14 mouse cellular contexts compared by ENCODE assay signal in genomic region chr9:65641446-65642052, GRCm38 (mm10). TPM values are rescaled to one million over a fixed set of nuclear protein-coding genes. Genes with fewer than 3 reads are reported as not detected.
DNase-seq lines count a peak whose midpoint lies in the region; ATAC-seq lines count a peak whose summit lies in the region.
"Had no signal": no experiment of that assay in that cellular context is flagged by ENCODE, and none has a peak within 500 bp of the region (broad histone marks: within the 10 kb centered on the region; RNA-seq: fewer than 3 reads in every experiment).

No protein-coding gene starts in this region.

- H3K4me2 ChIP-seq in kidney, embryonic 16.5 days (replicated peaks; ENCODE audit: low read depth, low read length), result peak overlapping the region; percentile 6
- H3K4me2 ChIP-seq: lung, embryonic 15.5 days had no signal

- no peak for DNase-seq in heart, embryonic 10.5 days (ENCODE audit: low spot score)
- no peak for DNase-seq in heart, postnatal 4 days
- DNase-seq in kidney, adult 18-20 months, result no peak
- peak; percentile 25 for DNase-seq in embryo, embryonic 10 days (ENCODE audit: low spot score)
- no peak for DNase-seq in limb, embryonic 10.5 days (ENCODE audit: low spot score)
- no peak for DNase-seq in cerebellum, adult 9-10 months
- DNase-seq in cerebellum, adult 18-20 months, result no peak
- DNase-seq: adrenal gland, postnatal 36 days; cerebellum, adult 11-12 months; thymus, adult 2 months had no signal

- ATAC-seq in kidney, embryonic 16.5 days (ENCODE audit: low FRiP score, low TSS enrichment), result no peak

- peak overlapping the region; percentile 86 for H3K27ac ChIP-seq in heart, embryonic 10.5 days
- no peak overlapping the region for H3K27ac ChIP-seq in kidney, embryonic 16.5 days (ENCODE audit: low read length)
- H3K27ac ChIP-seq in limb, embryonic 10.5 days, result peak overlapping the region; percentile 75
- H3K27ac ChIP-seq: lung, embryonic 15.5 days had no signal

- H3K27me3 ChIP-seq in heart, embryonic 10.5 days (ENCODE audit: insufficient read depth, poor library complexity, severe bottlenecking), result no peaks in the 10 kb centered on the region
- no peaks in the 10 kb centered on the region for H3K27me3 ChIP-seq in kidney, embryonic 16.5 days (ENCODE audit: insufficient read depth, low read length)
- H3K27me3 ChIP-seq in limb, embryonic 10.5 days (ENCODE audit: low read depth, poor library complexity, severe bottlenecking), result no peaks in the 10 kb centered on the region
- H3K27me3 ChIP-seq: lung, embryonic 15.5 days had no signal

- no peaks in the 10 kb centered on the region for H3K9me3 ChIP-seq in heart, embryonic 10.5 days
- H3K9me3 ChIP-seq in kidney, embryonic 16.5 days (ENCODE audit: low read length), result no peaks in the 10 kb centered on the region
- H3K9me3 ChIP-seq in limb, embryonic 10.5 days (replicated peaks), result no peaks in the 10 kb centered on the region
- H3K9me3 ChIP-seq: lung, embryonic 15.5 days had no signal

- no peak overlapping the region for H3K9ac ChIP-seq in kidney, embryonic 16.5 days (replicated peaks; ENCODE audit: low read length)
- H3K9ac ChIP-seq: lung, embryonic 15.5 days had no signal

- no peaks in the 10 kb centered on the region; the same call in 1 of the 2 replicates for H3K36me3 ChIP-seq in heart, embryonic 10.5 days
- no peaks in the 10 kb centered on the region for H3K36me3 ChIP-seq in kidney, embryonic 16.5 days (ENCODE audit: insufficient read depth, low read length)
- no peaks in the 10 kb centered on the region for H3K36me3 ChIP-seq in limb, embryonic 10.5 days
- H3K36me3 ChIP-seq: lung, embryonic 15.5 days had no signal

- 15% methylated on average over 12 of the region's 12 CpGs for WGBS in heart, embryonic 10.5 days
- 10% methylated on average over 12 of the region's 12 CpGs for WGBS in kidney, embryonic 16.5 days
- WGBS in limb, embryonic 10.5 days, result 18% methylated on average over 12 of the region's 12 CpGs

- H3K4me1 ChIP-seq in heart, embryonic 10.5 days, result peaks cover 76% of the 10 kb centered on the region
- peaks cover 52% of the 10 kb centered on the region for H3K4me1 ChIP-seq in kidney, embryonic 16.5 days (ENCODE audit: insufficient read depth, low read length)
- H3K4me1 ChIP-seq in limb, embryonic 10.5 days, result peaks cover 45% of the 10 kb centered on the region

- H3K4me3 ChIP-seq in heart, embryonic 10.5 days, result peak overlapping the region; percentile 29
- no peak overlapping the region for H3K4me3 ChIP-seq in kidney, embryonic 16.5 days (ENCODE audit: low read length)
- peak overlapping the region; percentile 22 for H3K4me3 ChIP-seq in limb, embryonic 10.5 days
- H3K4me3 ChIP-seq: erythroblast, embryonic 14.5 days; lung, embryonic 15.5 days had no signal

RNA-seq across cellular contexts. Expression of gene Rbpms2, which starts 12.1 kb away (rescaled TPM):
- 117 and 179 TPM in 2 replicates for polyA plus RNA-seq in heart, embryonic 10.5 days (2016; fragmentation: Nextera tagmentation; extraction: Ambion mirVana)
- total RNA-seq in heart, postnatal 4 days (2021), result 10 to 100 TPM; 89.4 to 97.0 TPM
- 34.4 and 36.3 TPM in 2 replicates for polyA plus RNA-seq in kidney, embryonic 16.5 days (2015; fragmentation: Nextera tagmentation; extraction: Ambion mirVana)
- polyA plus RNA-seq in limb, embryonic 10.5 days (2016; fragmentation: Nextera tagmentation; extraction: Ambion mirVana), result 33.5 and 40.4 TPM in 2 replicates

RNA-seq across cellular contexts. Expression of gene Oaz2, which starts 26.3 kb away (rescaled TPM):
- polyA plus RNA-seq in heart, embryonic 10.5 days (2016; fragmentation: Nextera tagmentation; extraction: Ambion mirVana), result 268 and 288 TPM in 2 replicates
- total RNA-seq in heart, postnatal 4 days (2021), result 100 to 1,000 TPM; 213 to 221 TPM
- 317 and 362 TPM in 2 replicates for polyA plus RNA-seq in kidney, embryonic 16.5 days (2015; fragmentation: Nextera tagmentation; extraction: Ambion mirVana)
- 267 and 319 TPM in 2 replicates for polyA plus RNA-seq in limb, embryonic 10.5 days (2016; fragmentation: Nextera tagmentation; extraction: Ambion mirVana)

RNA-seq across cellular contexts. Expression of gene Pif1, which starts 54.6 kb away (rescaled TPM):
- polyA plus RNA-seq in heart, embryonic 10.5 days (2016; fragmentation: Nextera tagmentation; extraction: Ambion mirVana), result 16.7 and 17.7 TPM in 2 replicates
- 1 to 10 TPM; 6.2 to 7.6 TPM for total RNA-seq in heart, postnatal 4 days (2021)
- polyA plus RNA-seq in kidney, embryonic 16.5 days (2015; fragmentation: Nextera tagmentation; extraction: Ambion mirVana), result 15.5 and 16.9 TPM in 2 replicates
- polyA plus RNA-seq in limb, embryonic 10.5 days (2016; fragmentation: Nextera tagmentation; extraction: Ambion mirVana), result 24.5 and 26.7 TPM in 2 replicates
- total RNA-seq: monocyte, adult 5-6 weeks had no signal
